Mouse (Mus musculus) spleen, adult 2 months (tissue): Measurements from ENCODE around the gene Gucy2e. TPM values are rescaled to one million over a fixed set of nuclear protein-coding genes. Genes with fewer than 3 reads are reported as not detected.

Source experiments
- DNase-seq, 2 experiments: peaks; one replicate each; pipeline versions ENCODE4 v3.0.0 to v3.0.0-alpha.2; 2012 to 2021; ENCODE audit warnings: low spot score in 2 of 2, low read depth in 1 of 2
- H3K27ac ChIP-seq: fragments of 200-500 bp; 2 replicates; pipeline ENCODE4 v1.5.1; 2012; ENCODE audit warnings: low read length, inconsistent platforms; ENCODE audit not compliant: insufficient read depth
- H3K27me3 ChIP-seq: fragments of 200-500 bp; 2 replicates; pipeline ENCODE4 v1.6.1; 2012; ENCODE audit warnings: mild to moderate bottlenecking, moderate library complexity, low read length, inconsistent platforms; ENCODE audit not compliant: control insufficient read depth, insufficient read depth
- H3K36me3 ChIP-seq: fragments of 200-500 bp; 2 replicates; pipeline ENCODE4 v1.6.1; 2012; ENCODE audit warnings: mild to moderate bottlenecking, low read length, inconsistent platforms; ENCODE audit not compliant: control insufficient read depth, insufficient read depth
- H3K4me1 ChIP-seq: fragments of 200-500 bp; 2 replicates; pipeline ENCODE4 v1.6.1; 2011; ENCODE audit warnings: inconsistent platforms; ENCODE audit not compliant: control insufficient read depth, insufficient read depth, insufficient read length
- H3K4me3 ChIP-seq: fragments of 200-500 bp; 2 replicates; pipeline ENCODE4 v1.5.1; 2011; ENCODE audit warnings: mild to moderate bottlenecking, inconsistent platforms; ENCODE audit not compliant: insufficient read depth, insufficient read length; ENCODE audit errors: extremely low read depth
- CTCF ChIP-seq: fragments of 200-500 bp; IDR thresholded peaks from 2 replicates; pipeline ENCODE4 v1.5.1; 2011; ENCODE audit warnings: mild to moderate bottlenecking, inconsistent platforms; ENCODE audit not compliant: insufficient read depth, insufficient read length, insufficient replicate concordance; ENCODE audit errors: extremely low read depth
- POLR2A ChIP-seq: fragments of 200-500 bp; IDR thresholded peaks from 2 replicates; pipeline ENCODE4 v1.6.1; 2011; ENCODE audit warnings: low read depth, low read length, inconsistent platforms
- WGBS: fragments of 180-500 bp; shearing (Covaris S2); methylation state at CpG from one replicate; pipeline ENCODE4 v1.1.7; 2018; 5-methylcytosine and 5-hydroxymethylcytosine counted together
- polyA plus RNA-seq: library from polyadenylated mRNA; depleted of rRNA; stranded (reverse); fragments of >200 nt; gene quantifications from 2 replicates; pipeline ENCODE4 v1.2.3, GENCODE M21; 2012

Gene Gucy2e
- polyA plus RNA-seq, 1 experiment = 0.02 TPM

DNA sequence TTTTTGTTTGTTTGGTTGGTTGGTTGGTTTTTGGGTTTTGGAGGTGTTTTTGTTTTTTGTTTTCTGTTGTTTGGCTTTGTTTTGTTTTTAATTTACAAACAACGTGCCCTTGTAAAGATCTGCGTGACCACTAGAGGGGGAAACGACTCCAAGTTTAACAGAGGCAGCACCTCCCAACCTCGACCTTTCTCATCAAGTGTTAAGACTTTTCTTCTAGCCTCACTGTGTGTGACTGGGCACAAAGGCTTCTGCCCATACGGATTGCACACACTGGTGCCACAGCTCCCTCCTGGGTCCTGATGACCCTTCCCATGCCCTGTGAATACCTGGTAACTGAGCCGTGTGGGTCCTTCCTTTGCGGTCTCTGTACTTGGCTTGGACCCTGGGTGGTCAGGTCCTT lies 30.5 kb upstream of the Gucy2e start:
- no peak overlapping the region for H3K27ac ChIP-seq
- TF ChIP-seq POLR2A (no peak), CTCF (peak; percentile 6; the same call in 1 of the 2 replicates)
- no peak for DNase-seq
- H3K4me3 ChIP-seq = no peak overlapping the region
- no peaks in the 10 kb centered on the region for H3K27me3 ChIP-seq
- H3K36me3 ChIP-seq = no peaks in the 10 kb centered on the region
- H3K4me1 ChIP-seq = no peaks in the 10 kb centered on the region; the same call in 1 of the 2 replicates
- WGBS = 28% methylated on average over 7 of the region's 7 CpGs

DNA sequence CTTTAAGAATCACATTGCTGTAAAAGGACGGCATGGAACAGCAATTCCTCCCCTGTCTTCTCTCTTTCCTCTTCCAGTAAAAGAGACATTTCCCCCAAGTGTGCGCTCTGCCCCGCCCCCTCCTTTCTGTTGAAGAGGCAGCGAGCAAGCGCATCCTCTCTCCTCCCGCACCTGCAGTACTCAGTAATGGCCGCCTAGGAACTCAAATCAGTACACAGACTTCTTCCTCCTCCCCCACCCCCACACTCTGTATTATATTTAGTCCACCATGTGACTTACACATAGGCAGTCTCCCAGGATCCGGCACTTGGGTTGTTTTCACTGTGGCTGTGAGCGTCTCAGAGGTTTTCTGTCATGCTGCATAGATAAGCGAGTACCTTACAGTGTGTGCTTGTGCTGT lies 29.4 kb upstream of the Gucy2e start:
- DNase-seq = peak; percentile 37 to 43
- Histone ChIP-seq H3K27ac (no peak overlapping the region), H3K36me3 (no peaks in the 10 kb centered on the region), H3K4me3 (no peak overlapping the region), H3K4me1 (no peaks in the 10 kb centered on the region; the same call in 1 of the 2 replicates), H3K27me3 (no peaks in the 10 kb centered on the region)
- TF ChIP-seq POLR2A = no peak
- TF ChIP-seq CTCF = no peak
- WGBS = 2% methylated on average over 10 of the region's 10 CpGs

DNA sequence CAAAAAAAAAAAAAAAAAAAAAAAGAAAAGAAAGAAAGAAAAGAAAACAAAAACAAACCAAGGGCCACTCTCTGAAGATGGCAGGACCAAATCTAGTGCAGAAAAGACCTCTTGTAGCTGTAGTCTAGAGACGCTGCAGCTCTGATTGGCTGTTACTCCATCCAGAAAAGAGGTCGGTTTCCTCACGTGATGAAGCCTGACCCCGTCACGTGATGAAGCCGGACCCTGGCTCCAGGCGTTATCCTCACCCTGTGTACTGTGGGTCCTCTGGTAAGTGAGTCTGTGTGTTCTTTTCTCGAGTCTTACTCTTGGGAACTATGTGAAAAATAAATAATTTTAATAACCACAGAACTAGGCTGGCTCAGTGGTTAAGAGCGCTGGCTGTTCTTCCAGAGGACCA lies 28.6 kb upstream of the Gucy2e start:
- WGBS = 89% methylated on average over 9 of the region's 9 CpGs
- TF ChIP-seq CTCF (no peak), POLR2A (no peak)

DNA sequence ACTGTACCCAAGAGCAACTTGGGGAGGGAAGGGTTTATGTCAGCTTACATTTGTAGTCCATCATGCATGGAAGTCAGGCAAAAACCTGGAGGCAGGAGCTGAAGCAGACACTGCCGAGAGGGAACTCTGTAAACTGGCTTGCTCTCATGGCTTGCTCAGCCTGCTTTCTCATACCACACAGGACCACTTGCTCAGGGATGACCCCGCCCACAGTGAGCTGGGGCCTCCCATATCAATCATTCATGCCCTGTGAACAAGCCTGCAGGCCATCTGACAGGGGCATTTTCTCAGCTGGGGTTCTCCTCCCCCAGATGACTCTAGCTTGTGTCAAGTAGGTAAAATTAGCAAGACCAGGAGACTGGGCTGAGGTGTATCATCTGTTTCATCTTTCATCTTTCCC lies 27.4 kb upstream of the Gucy2e start:
- H3K27ac ChIP-seq = no peak overlapping the region
- H3K27me3 ChIP-seq = no peaks in the 10 kb centered on the region
- 86% methylated on average over 2 of the region's 2 CpGs for WGBS
- TF ChIP-seq POLR2A (no peak), CTCF (no peak)
- no peak overlapping the region for H3K4me3 ChIP-seq
- DNase-seq = no peak
- no peaks in the 10 kb centered on the region for H3K36me3 ChIP-seq
- H3K4me1 ChIP-seq = no peaks in the 10 kb centered on the region; the same call in 1 of the 2 replicates

More for the DNA sequence above, 28.6 kb upstream of the Gucy2e start:
- Histone ChIP-seq H3K4me3 (no peak overlapping the region), H3K27ac (no peak overlapping the region), H3K27me3 (no peaks in the 10 kb centered on the region), H3K4me1 (no peaks in the 10 kb centered on the region; the same call in 1 of the 2 replicates), H3K36me3 (no peaks in the 10 kb centered on the region)
- DNase-seq = no peak

DNA sequence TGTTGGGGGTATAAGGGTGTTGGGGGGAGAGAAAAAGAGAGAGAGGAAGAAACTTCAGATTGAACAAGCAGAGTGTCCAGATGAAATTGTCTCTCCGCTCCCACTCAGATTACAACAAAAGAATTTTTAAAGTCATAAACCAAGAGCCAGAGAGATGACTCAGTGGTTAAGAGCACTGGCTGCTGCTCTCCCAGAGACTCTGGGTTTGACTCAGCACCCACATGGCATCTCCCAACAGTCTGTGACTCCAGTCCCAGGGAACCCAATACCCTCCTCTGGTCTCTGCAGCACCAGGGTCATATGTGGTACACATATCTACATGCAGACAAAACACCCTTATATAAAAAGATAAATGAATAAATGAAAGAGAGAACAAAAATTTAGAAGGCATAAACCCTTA lies 23.3 kb upstream of the Gucy2e start:
- TF ChIP-seq CTCF (no peak), POLR2A (no peak)
- Histone ChIP-seq H3K36me3 (no peaks in the 10 kb centered on the region), H3K27me3 (no peaks in the 10 kb centered on the region), H3K4me1 (no peaks in the 10 kb centered on the region), H3K27ac (no peak overlapping the region), H3K4me3 (no peak overlapping the region)
- WGBS = 89% methylated on average over 1 of the region's 1 CpGs
- DNase-seq = no peak

DNA sequence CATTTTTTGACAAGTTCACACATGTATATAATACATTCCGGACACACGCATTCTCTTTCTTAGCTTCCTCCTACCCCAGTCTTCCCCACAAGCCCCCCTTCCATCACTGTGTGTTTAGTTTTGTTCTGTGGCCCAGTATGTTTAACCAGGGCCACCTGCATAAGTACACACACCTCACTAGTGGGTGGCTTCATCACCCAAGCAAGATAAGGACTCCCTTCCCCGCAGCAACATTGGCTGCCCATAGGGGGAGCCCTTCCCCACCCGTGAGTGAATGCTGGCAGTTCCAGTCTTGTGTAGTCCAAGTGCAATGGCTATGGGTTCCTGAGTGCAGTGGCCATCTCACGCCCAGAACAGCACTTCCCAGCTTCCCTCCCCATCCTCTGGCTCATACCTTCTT lies 21.5 kb upstream of the Gucy2e start:
- WGBS = 51% methylated on average over 5 of the region's 5 CpGs
- H3K27me3 ChIP-seq = no peaks in the 10 kb centered on the region
- peak; percentile 49 to 53 for DNase-seq
- no peak overlapping the region for H3K27ac ChIP-seq
- H3K36me3 ChIP-seq = no peaks in the 10 kb centered on the region
- H3K4me1 ChIP-seq = no peaks in the 10 kb centered on the region
- no peak overlapping the region for H3K4me3 ChIP-seq
- TF ChIP-seq CTCF = peak; percentile 91; the same call in 1 of the 2 replicates
- TF ChIP-seq POLR2A = no peak

DNA sequence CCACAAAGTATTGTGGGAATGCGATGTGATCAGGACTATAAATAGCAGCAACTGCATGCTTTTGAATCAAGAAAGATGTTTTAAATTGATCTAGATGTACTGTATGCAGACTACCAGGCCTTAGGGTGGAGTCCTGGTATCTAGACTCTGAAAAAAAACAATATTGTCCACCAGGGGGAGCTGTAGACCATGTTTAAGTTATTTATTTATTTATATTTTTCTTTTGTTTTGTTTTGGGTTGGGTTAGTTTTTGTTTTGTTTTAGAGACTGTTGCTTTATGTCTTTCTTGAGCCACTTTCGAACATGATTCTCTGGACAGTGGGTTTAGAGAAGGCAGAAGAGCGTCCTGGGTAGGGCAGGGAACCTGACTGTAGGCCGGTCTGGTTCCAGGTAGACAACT lies 21.0 kb upstream of the Gucy2e start:
- H3K36me3 ChIP-seq = no peaks in the 10 kb centered on the region
- no peak overlapping the region for H3K27ac ChIP-seq
- peak in 1 of 2 experiments; percentile 45 for DNase-seq
- WGBS = 51% methylated on average over 4 of the region's 4 CpGs
- no peak for TF ChIP-seq POLR2A
- TF ChIP-seq CTCF = no peak
- no peaks in the 10 kb centered on the region for H3K4me1 ChIP-seq
- no peak overlapping the region for H3K4me3 ChIP-seq
- no peaks in the 10 kb centered on the region for H3K27me3 ChIP-seq

DNA sequence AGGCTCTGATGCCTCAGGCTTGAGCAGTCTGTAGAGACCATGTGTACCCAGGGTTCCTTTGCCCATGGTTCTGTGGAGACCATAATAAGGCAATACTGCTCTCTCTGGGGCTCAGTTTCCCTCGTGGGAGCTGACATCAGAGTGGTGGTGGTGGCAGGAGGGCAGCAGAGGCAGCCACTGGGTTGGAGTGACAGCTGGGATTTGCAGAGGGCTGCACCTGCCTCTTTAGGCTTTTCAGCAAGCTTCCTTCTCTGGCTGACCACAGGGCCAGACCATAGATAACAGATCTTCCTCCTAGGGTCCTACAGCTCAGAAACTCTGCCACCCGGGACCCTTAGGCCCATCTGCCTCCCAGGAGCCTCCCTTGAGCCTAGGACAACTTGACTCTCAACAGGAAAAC lies 20.2 kb upstream of the Gucy2e start:
- WGBS = 61% methylated on average over 2 of the region's 2 CpGs
- H3K27me3 ChIP-seq = no peaks in the 10 kb centered on the region

More for the DNA sequence above, 20.2 kb upstream of the Gucy2e start:
- Histone ChIP-seq H3K4me1 (no peaks in the 10 kb centered on the region), H3K4me3 (no peak overlapping the region), H3K36me3 (no peaks in the 10 kb centered on the region), H3K27ac (no peak overlapping the region)
- no peak for DNase-seq
- no peak for TF ChIP-seq CTCF
- TF ChIP-seq POLR2A = no peak
